Mouse (Mus musculus): ENCODE measurements around the gene Rnf227.

- TF ChIP-seq CTCF (conservative IDR thresholded peaks at IDR 0.05; ENCODE audit: insufficient read depth, insufficient read length, low read depth, low read length) (no peak), POLR2A (IDR thresholded peaks at IDR 0.05; ENCODE audit: low read depth, low read length) (no peak)
Observed at GRCm38 (mm10) chr11:69388680-69389079, 48.4 kb downstream of the Rnf227 start.
